Mouse (Mus musculus) lung, postnatal 0 days (tissue): ENCODE measurements at regions not wholly inside any gene's neighbourhood (a gene's known extent, or its start where the extent isn't known, plus 50 kb on each side); places are given as distances from the start of the nearest gene placed in this dataset.

ENCODE experiments used
- CTCF ChIP-seq: IDR thresholded peaks from 2 replicates; pipeline ENCODE4 v1.5.1; 2016; ENCODE audit warnings: antibody characterized with exemption, mild to moderate bottlenecking
- EP300 ChIP-seq: IDR thresholded peaks from 2 replicates; pipeline ENCODE4 v1.6.1; 2016; ENCODE audit warnings: antibody characterized with exemption, mild to moderate bottlenecking, control low read depth

DNA sequence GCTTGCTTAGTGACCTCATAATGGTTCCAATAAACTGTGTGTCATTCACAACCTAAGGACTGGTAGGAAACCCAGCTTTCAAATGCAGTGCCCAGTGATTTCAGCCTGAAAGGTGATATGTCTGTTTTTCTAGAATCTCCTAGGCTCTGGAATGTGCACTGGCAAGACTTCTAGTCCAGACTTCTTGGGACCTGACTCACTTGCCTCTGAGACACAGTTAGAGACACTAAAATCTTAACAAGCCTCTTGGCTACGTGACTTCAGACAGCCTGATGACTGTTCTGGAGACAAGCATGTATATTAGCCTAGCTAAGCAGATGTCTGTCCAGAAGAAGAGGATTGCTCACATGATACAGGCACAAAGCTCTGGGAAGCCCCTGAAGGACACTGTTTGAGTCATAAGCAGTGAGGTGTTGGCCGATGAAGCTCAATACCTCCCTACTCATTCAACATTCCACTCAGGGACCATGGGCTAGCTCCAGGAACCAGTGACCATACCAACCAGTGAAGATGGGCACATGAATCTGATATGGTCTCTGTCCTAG is 118.9 kb downstream of the Mtx3 start:
- no peak for TF ChIP-seq EP300
- TF ChIP-seq CTCF, result no peak
